Mouse (Mus musculus) right cerebral cortex, postnatal 25 days (tissue): ENCODE measurements around the gene Cux1.

ENCODE experiments used
- DNase-seq: peaks from one replicate; pipeline ENCODE4 v3.0.0; 2022

Gene Cux1

GRCm38 (mm10) chr5:136567176-136568025 is at the start of gene Cux1:
Cux1 (minus strand) TSS chr5:136567490.
- DNase-seq = peak; percentile 82

- no peak for DNase-seq
These were observed 45.1 kb upstream of the Cux1 start for GRCm38 (mm10) chr5:136612391-136612790.

- DNase-seq = no peak
These were observed 41.6 kb upstream of the Cux1 start for GRCm38 (mm10) chr5:136608814-136609434.

DNA sequence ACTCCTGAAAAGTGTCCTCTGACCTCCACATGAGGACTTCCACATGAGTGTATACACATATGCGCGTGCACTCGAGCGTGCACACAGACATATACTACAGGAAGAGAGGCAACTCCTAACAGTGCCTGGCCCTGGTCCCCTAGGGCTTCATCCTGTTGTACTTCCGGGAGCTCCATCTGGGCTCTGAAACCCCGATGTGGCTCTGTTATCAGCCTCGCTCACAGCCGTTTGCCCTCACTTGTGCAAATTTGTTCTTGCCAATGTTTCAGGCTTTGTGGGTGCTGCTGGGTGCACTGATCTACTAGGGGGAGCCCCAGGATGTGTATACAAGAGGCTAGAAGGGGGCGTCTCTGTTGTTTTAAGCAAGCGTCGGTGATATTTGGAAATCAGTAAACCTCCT is 37.9 kb upstream of the Cux1 start:
- no peak for DNase-seq

DNA sequence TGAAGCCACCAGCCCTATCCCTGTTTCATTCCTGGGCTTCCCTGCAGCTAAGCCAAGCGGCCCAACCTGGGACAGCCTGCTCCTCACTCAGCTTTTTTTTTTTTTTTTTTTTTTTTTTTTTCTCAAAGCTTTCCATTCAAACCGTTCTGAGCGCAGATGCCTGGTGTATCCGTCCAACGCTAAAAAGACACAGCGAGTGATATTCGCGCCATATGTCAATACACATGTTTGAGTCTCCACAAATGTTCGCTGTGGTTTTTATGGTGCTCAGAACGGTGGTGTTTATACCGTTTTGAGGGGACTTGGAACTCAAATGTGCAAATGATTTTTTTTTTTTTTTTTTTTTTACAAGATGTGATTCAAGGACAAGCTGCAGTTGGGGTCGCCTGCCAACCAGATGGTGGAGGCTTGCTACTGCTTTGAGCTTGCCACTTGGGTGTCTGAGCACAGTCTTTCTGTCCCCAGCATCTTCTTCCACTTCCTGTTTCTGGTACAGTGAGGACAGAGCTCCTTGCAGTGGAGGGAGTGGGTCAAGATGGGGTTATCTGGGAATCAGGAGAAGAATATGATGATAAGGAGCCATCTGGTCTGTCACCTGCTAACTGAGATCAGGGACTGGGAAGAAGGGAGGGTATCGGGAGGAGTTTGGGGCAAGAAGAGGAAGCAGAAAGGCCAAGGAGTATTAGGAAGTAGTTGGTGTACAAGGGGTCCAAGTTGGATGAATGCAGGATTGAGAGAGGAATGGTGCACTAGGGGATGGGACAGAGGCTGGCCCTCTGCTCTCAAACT is 36.1 kb upstream of the Cux1 start:
- DNase-seq = peak; percentile 48

GRCm38 (mm10) chr5:136600511-136600910 is 33.2 kb upstream of the Cux1 start:
- no peak for DNase-seq

- DNase-seq = no peak
These were observed 27.7 kb upstream of the Cux1 start for GRCm38 (mm10) chr5:136594896-136595540.

DNA sequence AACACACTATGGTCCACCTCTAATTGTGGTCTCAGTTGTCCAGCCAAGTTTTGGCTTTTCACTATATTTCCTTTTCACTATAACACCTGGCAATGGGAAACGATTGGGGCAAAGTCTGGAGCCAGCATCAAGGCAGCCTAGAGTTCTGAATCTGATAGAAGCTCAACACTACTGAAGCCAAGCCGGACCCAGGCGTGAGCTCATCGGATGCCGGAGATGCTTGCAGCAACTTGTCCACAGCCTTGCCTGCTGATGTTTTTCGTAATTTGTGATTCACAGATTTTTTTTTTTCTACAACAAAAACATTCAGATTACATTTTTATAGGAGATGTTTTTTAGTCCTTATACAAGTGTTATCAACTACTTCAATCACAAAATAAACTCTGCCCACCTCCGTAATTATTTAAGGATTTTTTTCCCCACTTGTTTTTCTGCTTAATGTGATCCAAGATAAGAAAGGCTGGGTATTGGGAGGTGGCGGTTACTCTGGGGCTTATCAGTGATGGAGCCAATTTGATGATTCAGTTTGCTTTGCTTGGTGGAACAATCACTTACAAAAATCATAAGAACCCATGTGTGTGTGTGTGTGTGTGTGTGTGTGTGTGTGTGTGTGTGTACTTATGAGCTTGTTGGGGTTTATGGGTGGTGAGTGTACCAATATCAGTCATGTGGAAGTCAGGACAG is 24.7 kb upstream of the Cux1 start:
- no peak for DNase-seq

- DNase-seq = no peak
These were observed 21.7 kb upstream of the Cux1 start for GRCm38 (mm10) chr5:136589002-136589401.

DNA sequence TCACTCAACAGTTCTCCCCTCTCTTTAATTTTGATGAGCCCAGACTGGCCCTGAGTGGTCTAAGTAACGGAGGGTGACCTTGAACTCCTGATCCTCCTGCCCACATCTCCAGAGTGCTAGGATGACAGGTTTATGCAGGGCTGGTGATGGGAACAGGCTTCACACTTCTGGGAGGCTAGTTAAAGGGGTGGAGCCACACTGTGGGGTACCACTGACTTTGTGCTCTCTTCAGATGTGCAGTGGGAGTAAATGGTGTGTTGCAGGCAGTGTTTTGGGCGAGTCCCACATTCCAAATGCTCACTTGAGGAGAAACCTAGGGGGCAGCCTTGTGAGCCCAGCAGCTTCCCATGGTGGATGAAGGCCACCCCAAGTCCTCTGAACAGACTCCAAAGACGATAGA is 21.2 kb upstream of the Cux1 start:
- no peak for DNase-seq

GRCm38 (mm10) chr5:136584676-136585285 is 17.5 kb upstream of the Cux1 start:
- DNase-seq = no peak

- no peak for DNase-seq
These were observed 16.6 kb upstream of the Cux1 start for GRCm38 (mm10) chr5:136583666-136584464.

DNA sequence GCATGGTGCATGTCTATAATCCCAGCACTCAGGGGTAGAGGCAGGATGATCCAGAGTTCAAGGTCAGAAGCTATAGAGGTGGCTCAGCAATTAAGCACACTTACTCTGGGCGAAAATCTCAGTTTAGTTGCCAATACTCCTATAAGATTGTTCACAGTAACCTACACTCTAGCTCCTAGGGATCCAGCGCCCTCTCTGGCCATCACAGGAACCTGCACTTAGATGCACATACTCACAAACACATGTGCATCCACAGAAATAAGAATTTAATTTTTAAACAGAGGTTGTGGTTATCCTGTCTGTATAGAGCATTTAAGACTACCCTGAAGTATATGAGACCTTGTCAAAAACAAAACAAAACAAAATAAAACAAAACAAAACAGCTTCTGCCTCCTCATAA is 16.0 kb upstream of the Cux1 start:
- DNase-seq = no peak

DNA sequence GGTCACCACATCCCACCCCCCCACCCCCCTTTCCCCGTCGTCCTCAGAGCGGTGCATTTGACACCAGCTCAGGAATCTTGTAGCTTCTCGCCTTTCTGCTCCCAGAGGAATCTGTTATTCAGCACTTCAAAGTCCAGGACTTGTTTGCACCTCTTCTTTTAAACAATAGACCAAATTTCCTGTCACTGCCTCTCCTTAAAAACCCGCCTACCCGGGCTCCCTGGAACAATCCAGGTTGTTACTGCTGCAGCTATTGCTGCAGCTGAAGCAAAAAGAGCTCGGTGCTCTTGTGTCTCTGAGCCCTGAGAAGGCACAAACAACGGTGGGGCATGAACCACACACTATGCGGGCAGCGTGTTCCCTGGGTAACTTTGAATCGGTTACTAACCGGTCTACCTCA is 14.9 kb upstream of the Cux1 start:
- no peak for DNase-seq

DNA sequence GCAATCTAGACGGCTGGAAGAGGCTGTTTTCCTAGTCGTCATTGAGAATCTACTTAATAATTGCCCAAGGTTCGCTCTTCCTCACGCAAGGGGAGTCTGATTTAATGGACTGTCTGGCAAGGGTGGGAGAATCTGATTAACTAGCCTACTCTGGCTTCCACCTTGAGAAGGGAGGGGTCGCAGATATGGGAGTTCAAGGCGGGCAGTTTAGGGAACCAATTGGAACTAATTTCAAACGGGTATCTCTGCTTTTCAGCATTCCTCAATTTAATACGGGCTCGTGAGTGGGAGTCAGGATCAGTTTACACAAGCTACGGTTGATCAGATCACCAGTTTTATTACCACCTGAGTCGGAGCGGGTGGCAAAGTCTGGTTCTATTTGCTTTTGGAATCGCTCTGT is 14.3 kb upstream of the Cux1 start:
- no peak for DNase-seq

DNA sequence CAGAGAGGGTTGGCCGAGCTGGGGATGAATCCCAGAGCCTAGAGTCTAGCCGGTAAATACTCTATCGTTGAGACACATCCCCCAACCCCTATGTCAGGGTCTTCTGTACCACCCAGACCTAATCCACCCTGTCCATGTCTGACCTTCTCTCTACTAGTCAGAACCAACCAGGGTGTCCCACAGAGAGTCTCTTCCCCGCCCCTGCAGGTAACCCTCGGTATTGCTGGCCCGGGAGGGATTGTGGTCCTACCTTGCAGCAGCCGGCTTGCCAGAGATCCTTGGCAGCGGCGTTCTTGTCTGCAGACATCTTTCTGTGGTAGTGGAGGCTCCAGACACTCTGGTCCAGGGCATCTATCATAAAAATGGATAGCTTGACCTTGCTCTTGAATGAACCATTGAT is 13.9 kb upstream of the Cux1 start:
- no peak for DNase-seq

GRCm38 (mm10) chr5:136578201-136578600 is 10.9 kb upstream of the Cux1 start:
- DNase-seq = no peak

DNA sequence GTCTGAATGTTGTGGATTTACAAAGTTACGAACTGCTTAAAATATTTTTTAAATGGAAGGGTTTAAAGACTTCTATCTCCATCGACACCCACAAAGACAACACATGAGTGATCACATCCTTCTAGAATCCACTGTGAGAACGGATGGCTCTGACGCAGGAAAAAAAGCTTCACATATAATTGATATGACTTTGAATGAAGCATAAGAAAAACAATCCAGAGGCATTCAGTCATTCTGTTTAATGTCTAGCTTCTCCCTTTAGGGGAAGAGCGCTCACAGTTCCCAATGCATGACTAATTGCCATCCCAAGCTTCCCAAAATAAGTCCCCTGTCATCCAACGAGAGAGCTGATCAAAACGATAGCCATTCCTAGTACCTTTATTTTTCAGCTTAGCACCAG is 2.9 kb upstream of the Cux1 start:
- no peak for DNase-seq

GRCm38 (mm10) chr5:136568776-136569175 is 1.5 kb upstream of the Cux1 start:
- peak; percentile 66 for DNase-seq

GRCm38 (mm10) chr5:136568026-136568765 is 906 bp upstream of the Cux1 start:
- peak; percentile 32 for DNase-seq

DNA sequence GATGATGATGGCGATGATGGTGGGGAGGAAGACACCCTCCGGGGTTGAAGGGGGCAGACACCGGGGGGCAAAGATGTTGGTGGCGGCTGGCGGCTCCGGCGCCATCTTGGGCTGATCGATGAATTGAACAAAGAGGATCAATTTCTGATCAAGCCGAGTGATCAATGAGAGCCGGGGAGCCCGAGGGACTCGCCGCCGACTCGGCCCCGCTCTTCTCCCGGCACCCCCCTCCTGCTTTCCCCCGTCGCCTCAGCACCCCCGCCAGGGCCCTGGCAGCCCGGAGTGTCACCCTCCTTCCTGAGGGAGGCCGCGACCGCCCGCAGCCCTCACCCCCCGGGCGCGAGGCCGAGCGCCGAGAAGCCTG is 496 bp downstream of the Cux1 start:
- no peak for DNase-seq
